Comparison of ENCODE assay signal across 7 mouse cellular contexts in the genomic region with DNA sequence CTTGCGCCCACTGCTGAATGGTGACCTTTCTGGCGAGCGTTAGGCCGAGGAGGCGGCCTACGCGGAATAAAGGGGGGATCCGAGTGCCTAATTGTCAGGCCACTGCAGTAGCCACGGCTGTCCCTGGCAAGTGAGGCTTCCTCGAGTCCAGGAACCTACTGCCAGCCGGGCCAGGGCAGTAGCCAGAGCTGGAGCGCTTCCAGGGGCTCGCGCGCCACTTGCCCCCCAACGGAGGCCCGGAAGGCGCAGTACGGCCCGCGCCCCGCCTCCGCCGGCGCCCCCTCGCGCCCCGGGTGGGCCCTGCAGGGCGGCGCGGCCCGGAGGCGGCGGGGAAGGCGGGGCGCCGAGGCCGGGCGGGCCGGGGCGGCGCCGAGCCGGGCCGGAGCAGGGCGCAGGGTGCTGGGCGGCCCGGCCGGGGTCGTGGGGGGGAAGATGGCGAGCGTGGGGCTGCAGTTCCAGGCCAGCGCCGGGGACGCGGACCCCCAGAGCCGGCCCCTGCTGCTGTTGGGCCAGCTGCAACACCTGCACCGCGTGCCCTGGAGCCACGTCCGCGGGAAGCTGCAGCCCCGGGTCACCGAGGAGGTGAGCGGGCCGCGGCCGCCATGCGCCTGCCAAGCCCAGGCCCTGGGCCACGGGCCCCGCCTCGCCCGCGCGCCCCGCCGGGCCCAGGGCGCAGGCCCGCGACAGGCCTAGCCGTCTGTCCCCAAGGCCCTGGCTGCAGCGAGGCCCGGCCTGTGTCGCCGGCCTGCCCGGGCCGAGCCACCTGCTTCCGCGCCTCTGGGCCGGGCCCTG. TPM values are rescaled to one million over a fixed set of nuclear protein-coding genes. Genes with fewer than 3 reads are reported as not detected.
A peak's percentile ranks its signal among the peaks of the same experiment; 100 is the strongest.
DNase-seq lines count a peak whose midpoint lies in the region.

A gene (plus strand): TSS at position 359 of the 792 bp plus-strand sequence.

- peaks cover 22% of the 10 kb centered on the region for H3K4me1 ChIP-seq in megakaryocyte, embryonic 14.5 days

- H3K27me3 ChIP-seq in megakaryocyte, embryonic 14.5 days (replicated peaks) = no peaks in the 10 kb centered on the region

- no peaks in the 10 kb centered on the region for H3K9me3 ChIP-seq in megakaryocyte, embryonic 14.5 days

- DNase-seq in adrenal gland, adult 2 months = peak; percentile 88
- peak; percentile 56 for DNase-seq in embryo, embryonic 10.5 days (ENCODE audit: low spot score)
- DNase-seq in gastrocnemius, postnatal 14 days = peak; percentile 85
- peak; percentile 75 for DNase-seq in induced T-regulatory cell, adult 2 months (ENCODE audit: low read depth)
- peak; percentile 56 to 85 for DNase-seq in left cerebral cortex, postnatal 10 days (ENCODE audit: extremely low spot score in 1 of 2, low spot score in 2 of 2)
- DNase-seq in right cerebral cortex, postnatal 25 days = peak; percentile 52

- peaks cover 42% of the 10 kb centered on the region for H3K36me3 ChIP-seq in megakaryocyte, embryonic 14.5 days (replicated peaks; ENCODE audit: low read length)

- intact Hi-C loops in gastrocnemius, postnatal 14 days (cut with DNase I; ENCODE audit: low total_unique reads) = loop anchor here (10.0 kb wide), 1 partner anchor 525 kb away; no protein-coding TSS in a partner anchor
- intact Hi-C loops in left cerebral cortex, postnatal 10 days (cut with DNase I) = no loop called here

- H3K4me3 ChIP-seq in megakaryocyte, embryonic 14.5 days (replicated peaks) = peak within 1 kb of the TSS; percentile 95

RNA-seq across cellular contexts. Expression of the gene that starts here (rescaled TPM):
- total RNA-seq in adrenal gland, adult 2 months (2021) = 10 to 100 TPM; 53.8 to 66.7 TPM
- polyA plus RNA-seq in adrenal gland, adult 2 months (2012; rRNA removed) = 156 and 183 TPM in 2 replicates
- total RNA-seq in gastrocnemius, postnatal 14 days (2021) = 10 to 100 TPM; 45.6 to 45.9 TPM
- 10 to 100 TPM; 14.3 to 15.1 TPM for total RNA-seq in left cerebral cortex, postnatal 10 days (2021)
- 121 and 165 TPM in 2 replicates for polyA plus RNA-seq in megakaryocyte, embryonic 14.5 days (2012; ENCODE audit: insufficient read depth, low replicate concordance)

Comparison
In these comparisons a context has a peak if more than half of its experiments do, and no peak if none do; other contexts are left out.
1. Peak in every context shown above with its lines: DNase-seq and H3K4me3 ChIP-seq.